Mouse (Mus musculus) liver, embryonic 12.5 days (tissue): Measurements from ENCODE around the gene AC129217.1. TPM values are rescaled to one million over a fixed set of nuclear protein-coding genes. Genes with fewer than 3 reads are reported as not detected.

Source experiments
- ATAC-seq: fragments of 200-750 bp; cut with Nextera tagmentation; 2 replicates; pipeline ENCODE4 v1.8.0; 2017; ENCODE audit warnings: moderate number of reproducible peaks, mild to moderate bottlenecking, moderate library complexity
- H3K27ac ChIP-seq: fragments of 300-500 bp; sonication (generic); 2 replicates; pipeline ENCODE4 v1.5.1; 2016; ENCODE audit warnings: mild to moderate bottlenecking
- H3K27me3 ChIP-seq: fragments of 300-500 bp; sonication (generic); replicated peaks from 2 replicates; pipeline ENCODE4 v1.6.1; 2016; ENCODE audit warnings: mild to moderate bottlenecking, moderate library complexity
- H3K36me3 ChIP-seq: fragments of 300-500 bp; sonication (generic); 2 replicates; pipeline ENCODE4 v1.6.1; 2016; ENCODE audit warnings: mild to moderate bottlenecking, moderate library complexity
- H3K4me1 ChIP-seq: fragments of 300-500 bp; sonication (generic); 2 replicates; pipeline ENCODE4 v1.6.1; 2016
- H3K4me2 ChIP-seq: fragments of 300-500 bp; sonication (generic); 2 replicates; pipeline ENCODE4 v1.6.1; 2016; ENCODE audit warnings: mild to moderate bottlenecking, moderate library complexity
- H3K4me3 ChIP-seq: fragments of 300-500 bp; sonication (generic); 2 replicates; pipeline ENCODE4 v1.5.1; 2016; ENCODE audit warnings: mild to moderate bottlenecking, moderate library complexity
- H3K9ac ChIP-seq: fragments of 300-500 bp; sonication (generic); 2 replicates; pipeline ENCODE4 v1.6.1; 2016; ENCODE audit warnings: mild to moderate bottlenecking, moderate library complexity
- H3K9me3 ChIP-seq: fragments of 300-500 bp; sonication (generic); replicated peaks from 2 replicates; pipeline ENCODE4 v1.6.1; 2016; ENCODE audit warnings: mild to moderate bottlenecking, moderate library complexity
- WGBS: fragments of 180-500 bp; shearing (Covaris S2); methylation state at CpG from one replicate; pipeline ENCODE4 v1.1.7; 2016; ENCODE audit not compliant: insufficient replicate concordance; 5-methylcytosine and 5-hydroxymethylcytosine counted together
- microRNA-seq: library from miRNA; unstranded; fragments of <30 nt; microRNA quantifications from one replicate; pipeline ENCODE4, GENCODE M21; 2017
- polyA plus RNA-seq: library from polyadenylated mRNA; unstranded; fragments of >200 nt; fragmentation: Nextera tagmentation; extraction: Ambion mirVana; gene quantifications from 2 replicates; pipeline ENCODE4 v1.2.1, GENCODE M21; 2016

Gene AC129217.1
- polyA plus RNA-seq, 1 experiment from 2014 or later = not detected

DNA sequence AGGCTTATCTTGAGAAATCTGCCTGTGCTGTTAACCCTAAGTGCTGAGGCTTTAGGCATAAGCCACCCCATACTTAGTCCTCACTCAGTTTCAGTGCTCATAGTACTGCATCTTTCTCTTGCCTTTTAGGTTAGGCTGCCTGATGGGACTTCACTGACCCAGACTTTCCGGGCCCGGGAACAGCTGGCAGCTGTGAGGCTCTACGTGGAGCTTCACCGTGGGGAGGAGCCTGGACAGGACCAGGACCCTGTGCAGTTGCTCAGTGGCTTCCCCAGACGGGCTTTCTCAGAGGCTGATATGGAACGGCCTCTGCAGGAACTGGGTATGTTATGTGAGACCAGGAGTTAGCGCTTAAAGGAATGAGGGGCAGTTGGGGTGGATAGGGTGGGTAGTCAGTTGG lies 45.5 kb downstream of the AC129217.1 start:
- Histone ChIP-seq H3K4me1 (peaks cover 44% of the 10 kb centered on the region), H3K9ac (peak overlapping the region; percentile 24; the same call in 1 of the 2 replicates), H3K4me3 (no peak overlapping the region), H3K4me2 (no peak overlapping the region), H3K9me3 (no peaks in the 10 kb centered on the region), H3K27me3 (no peaks in the 10 kb centered on the region), H3K36me3 (peaks cover 57% of the 10 kb centered on the region), H3K27ac (0 out of 2 replicates have a peak overlapping the region, but pooled peaks have one; percentile 41)
- ATAC-seq = no peak
- 88% methylated on average over 7 of the region's 7 CpGs for WGBS

DNA sequence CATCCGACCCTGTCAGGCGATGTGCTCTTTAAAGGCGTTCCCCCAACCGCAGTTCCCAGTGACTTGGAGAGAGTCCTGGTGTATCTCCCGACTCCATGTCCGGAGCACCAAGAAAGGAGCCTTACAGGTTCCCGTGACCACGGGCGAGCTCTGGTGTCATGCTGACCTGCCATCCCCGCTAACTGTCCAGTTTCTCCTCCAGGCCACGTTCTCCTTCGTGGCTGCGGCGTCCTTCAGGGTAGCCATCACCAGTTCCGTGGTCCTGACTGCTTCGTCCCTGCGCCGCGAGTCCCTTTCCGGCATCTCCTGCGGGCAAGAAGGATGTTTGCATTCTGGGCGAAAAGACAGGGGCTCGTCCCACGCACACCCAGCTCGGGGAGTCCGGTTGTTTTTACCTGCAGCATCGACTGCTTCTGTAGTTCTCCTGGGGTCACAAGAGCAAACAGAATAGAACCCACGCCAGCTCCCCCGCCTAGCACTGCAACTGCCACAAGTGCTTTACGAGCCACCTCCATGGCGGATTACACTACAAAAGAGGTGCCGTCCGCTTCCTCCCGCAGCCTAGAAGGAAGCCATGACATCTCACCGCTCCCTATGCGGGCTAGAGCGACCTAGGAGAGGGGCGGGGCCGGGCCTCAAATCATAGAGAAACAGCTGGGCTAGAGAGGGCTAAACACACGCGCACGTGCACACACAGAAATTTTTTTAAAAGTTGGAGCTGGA lies 50.9 kb downstream of the AC129217.1 start, which contains the start of gene Uqcc3:
TSS of gene Uqcc3 (minus strand) at position 613 of the 723 bp plus-strand sequence.
- H3K4me3 ChIP-seq = peak within 1 kb of the TSS; percentile 85
- H3K9me3 ChIP-seq = no peaks in the 10 kb centered on the region
- whole genome bisulfite sequencing = under 1% methylated on average over 42 of the region's 42 CpGs
- H3K4me2 ChIP-seq = peak within 1 kb of the TSS; percentile 86
- H3K27ac ChIP-seq = peak within 1 kb of the TSS; percentile 75
- H3K4me1 ChIP-seq = peaks cover 21% of the 10 kb centered on the region
- peak within 1 kb of the TSS; percentile 86 for H3K9ac ChIP-seq
- peak; percentile 94 for ATAC-seq
- peaks cover 32% of the 10 kb centered on the region for H3K36me3 ChIP-seq
- no peaks in the 10 kb centered on the region for H3K27me3 ChIP-seq

DNA sequence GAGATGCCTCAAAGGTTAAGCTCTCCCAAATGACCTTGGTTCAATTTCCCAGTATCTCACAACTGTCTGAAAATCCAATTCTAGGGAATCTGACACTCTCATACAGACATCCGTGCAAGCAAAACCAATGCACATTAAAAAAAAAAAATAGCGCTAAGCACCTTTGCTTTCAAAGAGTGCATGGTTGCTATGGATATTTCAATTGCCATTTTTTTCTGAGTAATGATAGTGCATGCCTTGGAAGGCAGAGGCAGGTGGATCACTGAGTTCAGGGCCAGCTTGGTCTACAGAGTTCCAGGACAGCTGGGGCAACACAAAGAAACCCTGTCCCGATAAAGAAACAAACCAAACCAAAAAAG lies 51.4 kb downstream of the AC129217.1 start:
- no peak for ATAC-seq
- Histone ChIP-seq H3K36me3 (peaks cover 27% of the 10 kb centered on the region), H3K4me1 (peaks cover 21% of the 10 kb centered on the region), H3K4me2 (peak overlapping the region; percentile 86), H3K4me3 (peak overlapping the region; percentile 85), H3K9ac (peak overlapping the region; percentile 86), H3K27ac (peak overlapping the region; percentile 75; the same call in 1 of the 2 replicates), H3K27me3 (no peaks in the 10 kb centered on the region), H3K9me3 (no peaks in the 10 kb centered on the region)
- WGBS = 10% methylated on average over 3 of the region's 3 CpGs

DNA sequence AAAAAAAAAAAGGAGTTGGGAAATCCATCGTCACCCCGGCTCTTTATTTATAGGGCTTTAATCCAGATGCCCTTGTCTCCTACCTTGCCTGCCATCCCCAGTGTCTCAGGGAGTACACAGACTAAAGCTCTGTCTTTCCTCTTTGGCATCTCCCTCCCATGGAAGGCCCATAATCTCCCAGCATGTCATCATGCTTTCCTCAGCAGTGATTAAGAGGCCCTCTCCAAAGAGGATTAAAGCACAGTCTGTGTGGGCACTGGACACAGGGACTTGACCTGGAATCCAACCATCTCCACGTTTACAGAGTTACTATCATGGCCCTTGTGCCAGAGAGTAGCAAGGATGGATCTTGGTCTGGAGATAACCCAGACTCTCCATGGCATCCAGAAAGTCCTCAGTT lies 54.0 kb downstream of the AC129217.1 start, which contains the start of the genes Lbhd1 and Gm49403:
TSS of gene Lbhd1 (plus strand) at position 117 of the 400 bp plus-strand sequence.
TSS of gene Gm49403 (plus strand) at position 315 of the 400 bp plus-strand sequence.
- 73% methylated on average over 3 of the region's 3 CpGs for WGBS

DNA sequence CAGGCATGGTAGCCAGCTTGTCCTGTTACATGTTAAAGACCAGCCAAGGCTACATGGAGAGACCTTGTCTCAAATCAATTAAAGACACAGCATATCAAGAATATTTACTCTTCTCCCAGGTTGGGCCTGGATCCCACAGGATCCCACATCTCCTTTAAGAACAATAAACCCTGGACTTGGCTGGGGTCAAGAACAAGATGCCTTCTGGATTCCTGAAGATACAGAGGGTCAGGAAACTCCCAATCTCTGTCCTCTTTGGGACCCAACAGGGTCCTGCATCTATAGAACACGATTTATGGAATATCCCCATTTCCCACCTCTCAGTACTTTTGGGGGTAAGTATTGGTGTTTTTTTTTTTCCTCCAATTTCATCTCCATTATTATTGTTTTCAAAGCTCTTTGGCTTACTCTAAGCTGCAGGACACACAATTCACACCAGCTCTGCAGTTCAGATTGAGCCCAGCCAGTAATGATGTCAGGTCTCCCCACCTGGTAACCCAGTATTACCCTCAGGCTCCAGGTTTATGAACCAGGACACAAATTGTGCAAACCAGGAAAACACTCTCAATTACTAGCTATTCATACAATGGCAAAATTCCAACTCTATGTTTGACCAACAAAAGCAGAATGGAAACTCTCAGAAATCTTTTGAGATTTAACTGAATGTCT lies 57.5 kb downstream of the AC129217.1 start:
- H3K36me3 ChIP-seq = peaks cover 17% of the 10 kb centered on the region
- peak overlapping the region; percentile 81 for H3K4me3 ChIP-seq
- H3K4me2 ChIP-seq = peak overlapping the region; percentile 77
- no peaks in the 10 kb centered on the region for H3K9me3 ChIP-seq
- peaks cover 37% of the 10 kb centered on the region for H3K4me1 ChIP-seq
- H3K9ac ChIP-seq = peak overlapping the region; percentile 89
- no peak for ATAC-seq
- peak overlapping the region; percentile 89 for H3K27ac ChIP-seq
- 43% methylated on average over 1 of the region's 1 CpGs for WGBS
- no peaks in the 10 kb centered on the region for H3K27me3 ChIP-seq

More for the DNA sequence above, 54.0 kb downstream of the AC129217.1 start, which contains the start of the genes Lbhd1 and Gm49403:
- H3K36me3 ChIP-seq = peaks cover 8% of the 10 kb centered on the region; the same call in 1 of the 2 replicates
- ATAC-seq = no peak
- H3K9ac ChIP-seq = no peak within 1 kb of the TSS
- no peaks in the 10 kb centered on the region for H3K27me3 ChIP-seq
- H3K4me3 ChIP-seq = no peak within 1 kb of the TSS
- H3K9me3 ChIP-seq = no peaks in the 10 kb centered on the region
- H3K27ac ChIP-seq = no peak within 1 kb of the TSS
- no peak within 1 kb of the TSS for H3K4me2 ChIP-seq
- peaks cover 36% of the 10 kb centered on the region for H3K4me1 ChIP-seq

DNA sequence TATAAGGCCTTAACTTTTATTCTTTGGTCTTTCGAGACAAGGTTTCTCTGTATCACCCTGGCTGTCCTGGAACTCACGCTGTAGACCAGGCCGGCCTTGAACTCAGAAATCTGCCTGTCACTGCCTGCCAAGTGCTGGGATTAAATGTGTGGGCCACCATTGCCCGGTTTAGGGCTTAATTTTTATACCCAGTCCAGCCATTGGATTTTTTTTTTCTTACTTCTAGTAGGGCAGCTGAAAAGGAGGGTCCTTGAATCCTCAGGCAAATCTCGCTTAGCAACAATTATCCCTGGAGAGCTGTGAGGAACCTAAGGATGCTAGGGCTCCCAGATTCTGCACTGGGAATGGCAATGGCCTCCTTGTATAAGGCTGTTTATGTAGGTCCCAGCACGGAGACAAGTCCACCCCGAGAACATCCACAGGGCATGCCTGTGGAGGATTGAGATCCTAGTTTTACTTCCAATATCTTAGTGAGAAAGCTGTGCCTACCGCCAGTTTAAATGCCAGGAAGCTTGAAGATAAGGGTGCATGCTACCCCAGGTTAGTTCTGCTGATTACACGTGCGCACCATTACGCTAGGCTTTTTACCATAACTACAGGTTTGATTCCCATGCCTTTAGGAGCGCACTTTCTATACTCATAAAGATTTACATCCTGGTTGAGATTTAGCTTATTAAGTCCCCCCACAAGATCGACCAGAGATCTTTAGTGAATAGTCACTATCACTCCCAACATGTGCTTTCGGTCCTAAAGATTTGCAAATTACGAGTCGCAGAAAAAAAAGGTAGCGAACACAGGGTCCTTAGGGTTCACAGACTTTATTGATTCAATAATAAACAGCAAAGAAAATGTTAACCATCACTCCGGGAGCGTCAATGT lies 58.3 kb downstream of the AC129217.1 start:
- Histone ChIP-seq H3K9ac (peak overlapping the region; percentile 89), H3K9me3 (no peaks in the 10 kb centered on the region), H3K27ac (peak overlapping the region; percentile 89), H3K4me3 (peak overlapping the region; percentile 81), H3K27me3 (no peaks in the 10 kb centered on the region), H3K4me1 (peaks cover 44% of the 10 kb centered on the region), H3K36me3 (peaks cover 17% of the 10 kb centered on the region), H3K4me2 (peak overlapping the region; percentile 77)
- WGBS = 8% methylated on average over 19 of the region's 19 CpGs
- ATAC-seq = no peak

DNA sequence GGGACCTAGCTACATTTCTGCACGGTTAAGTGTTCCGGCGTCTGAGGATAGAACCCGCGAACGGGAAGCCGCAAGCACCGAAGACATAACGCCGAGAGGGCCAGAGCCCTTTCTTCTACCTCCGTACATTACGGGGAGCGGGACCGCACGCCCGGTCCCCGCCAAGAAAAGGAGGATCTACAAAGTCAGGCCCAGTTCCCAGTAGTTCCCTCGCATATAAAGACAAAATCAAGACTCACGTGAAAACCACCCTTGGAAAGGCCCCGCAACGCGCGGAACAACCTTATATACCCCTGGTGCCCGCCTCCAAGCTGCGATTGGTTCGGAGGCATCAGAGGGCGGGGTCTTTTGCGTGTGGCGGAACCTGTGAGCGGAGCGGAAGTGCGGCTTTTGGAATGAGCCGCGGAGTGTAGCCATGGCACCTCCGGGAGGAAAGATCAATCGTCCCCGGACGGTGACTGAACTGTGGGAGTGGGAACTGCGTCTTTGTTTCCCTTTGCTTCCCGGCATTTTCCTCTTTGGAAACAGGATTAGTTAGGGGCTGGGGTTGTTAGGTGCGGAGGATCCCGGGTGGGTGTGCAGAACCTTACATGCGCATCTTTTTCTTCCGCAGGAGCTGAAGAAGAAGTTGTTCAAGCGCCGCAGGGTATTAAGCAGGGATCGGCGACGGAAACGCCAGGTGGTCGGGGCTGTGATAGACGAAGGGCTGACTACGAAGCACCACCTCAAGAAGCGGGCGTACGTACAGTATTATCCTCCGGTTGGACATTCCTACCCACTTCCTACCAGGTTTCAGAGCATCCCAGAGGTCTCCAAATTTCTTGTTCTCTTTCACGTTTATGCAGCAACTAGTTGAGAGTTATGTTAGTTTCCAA lies 59.2 kb downstream of the AC129217.1 start, which contains the start of the genes 1810009A15Rik and Gm49416:
TSS of gene 1810009A15Rik (plus strand) at position 343 of the 875 bp plus-strand sequence.
TSS of gene Gm49416 (plus strand) at position 416 of the 875 bp plus-strand sequence.
- WGBS = under 1% methylated on average over 58 of the region's 58 CpGs
- H3K4me1 ChIP-seq = peaks cover 50% of the 10 kb centered on the region
- H3K36me3 ChIP-seq = peaks cover 17% of the 10 kb centered on the region
- H3K9me3 ChIP-seq = no peaks in the 10 kb centered on the region
- peak within 1 kb of the TSS; percentile 89 for H3K27ac ChIP-seq
- no peaks in the 10 kb centered on the region for H3K27me3 ChIP-seq
- peak within 1 kb of the TSS; percentile 81 for H3K4me3 ChIP-seq
- H3K9ac ChIP-seq = peak within 1 kb of the TSS; percentile 89
- H3K4me2 ChIP-seq = peak within 1 kb of the TSS; percentile 77
- peak; percentile 90 for ATAC-seq

Small RNA genes lying within 50 kb of the gene (microRNA-seq; reads per million reads assigned to microRNA genes)
- gene Mir5136 = 1.4 reads per million

Other genes with a start within 250 kb of the AC129217.1 start
- gene Slc22a8, start 238.5 kb upstream of the AC129217.1 start, polyA plus RNA-seq = 1.6 and 1.7 TPM in 2 replicates
- not detected in 2 replicates for gene Slc22a6, start 211.7 kb upstream of the AC129217.1 start, polyA plus RNA-seq
- not detected in 2 replicates for gene Chrm1, start 166.0 kb upstream of the AC129217.1 start, polyA plus RNA-seq
- gene Slc3a2, start 106.4 kb upstream of the AC129217.1 start, polyA plus RNA-seq = 133 and 141 TPM in 2 replicates
- 87.1 and 95.9 TPM in 2 replicates for gene Wdr74, start 93.9 kb upstream of the AC129217.1 start, polyA plus RNA-seq
- gene 1700092M07Rik, start 89.1 kb upstream of the AC129217.1 start, polyA plus RNA-seq = 2.1 and 2.3 TPM in 2 replicates
- 56.2 and 58.4 TPM in 2 replicates for gene Stx5a, start 88.4 kb upstream of the AC129217.1 start, polyA plus RNA-seq
- gene Nxf1, start 72.7 kb upstream of the AC129217.1 start, polyA plus RNA-seq = 116 and 130 TPM in 2 replicates
- 77.4 and 80.0 TPM in 2 replicates for gene Tmem223, start 58.8 kb upstream of the AC129217.1 start, polyA plus RNA-seq
- gene Tmem179b, start 55.3 kb upstream of the AC129217.1 start, polyA plus RNA-seq = 99.1 and 104 TPM in 2 replicates
- 21.8 and 23.1 TPM in 2 replicates for gene Taf6l, start 43.4 kb upstream of the AC129217.1 start, polyA plus RNA-seq
- gene Polr2g, start 31.2 kb upstream of the AC129217.1 start, polyA plus RNA-seq = 105 and 110 TPM in 2 replicates
- 2.3 and 2.8 TPM in 2 replicates for gene Zbtb3, start 27.2 kb upstream of the AC129217.1 start, polyA plus RNA-seq
- 29.6 and 31.6 TPM in 2 replicates for gene Ttc9c, start 10.4 kb upstream of the AC129217.1 start, polyA plus RNA-seq
- 3.5 and 3.6 TPM in 2 replicates for gene Hnrnpul2, start 9.8 kb upstream of the AC129217.1 start, polyA plus RNA-seq
- 37.0 and 45.2 TPM in 2 replicates for gene Bscl2, start 7.7 kb downstream of the AC129217.1 start, polyA plus RNA-seq
- 0.62 and 0.65 TPM in 2 replicates for gene Gng3, start 9.4 kb downstream of the AC129217.1 start, polyA plus RNA-seq
- 0.11 TPM in 1 of 2 replicates, not detected in the other for gene Lrrn4cl, start 21.0 kb downstream of the AC129217.1 start, polyA plus RNA-seq
- 133 and 135 TPM in 2 replicates for gene Ubxn1, start 41.7 kb downstream of the AC129217.1 start, polyA plus RNA-seq
- 40.6 and 43.4 TPM in 2 replicates for gene Uqcc3, start 51.1 kb downstream of the AC129217.1 start, polyA plus RNA-seq
- 76.1 and 80.4 TPM in 2 replicates for gene Lbhd1, start 54.0 kb downstream of the AC129217.1 start, polyA plus RNA-seq
- not detected in 2 replicates for gene Gm49403, start 54.2 kb downstream of the AC129217.1 start, polyA plus RNA-seq
- gene 1810009A15Rik, start 59.1 kb downstream of the AC129217.1 start, polyA plus RNA-seq = 107 and 111 TPM in 2 replicates
- gene Gm49416, start 59.2 kb downstream of the AC129217.1 start, polyA plus RNA-seq = not detected in 2 replicates
- 39.9 and 40.8 TPM in 2 replicates for gene Ints5, start 63.2 kb downstream of the AC129217.1 start, polyA plus RNA-seq
- gene Ganab, start 68.3 kb downstream of the AC129217.1 start, polyA plus RNA-seq = 61.9 TPM in 2 replicates
- gene B3gat3, start 90.6 kb downstream of the AC129217.1 start, polyA plus RNA-seq = 28.4 and 31.7 TPM in 2 replicates
- 3.0 and 3.4 TPM in 2 replicates for gene Rom1, start 99.6 kb downstream of the AC129217.1 start, polyA plus RNA-seq
- gene Eml3, start 99.8 kb downstream of the AC129217.1 start, polyA plus RNA-seq = 21.3 and 23.0 TPM in 2 replicates
- 138 and 140 TPM in 2 replicates for gene Mta2, start 112.1 kb downstream of the AC129217.1 start, polyA plus RNA-seq
- 26.0 and 27.7 TPM in 2 replicates for gene Tut1, start 124.1 kb downstream of the AC129217.1 start, polyA plus RNA-seq
- gene Eef1g, start 137.3 kb downstream of the AC129217.1 start, polyA plus RNA-seq = 358 and 366 TPM in 2 replicates
- 1.8 and 2.0 TPM in 2 replicates for gene Ahnak, start 159.5 kb downstream of the AC129217.1 start, polyA plus RNA-seq